Mouse (Mus musculus): ENCODE measurements around the gene Efna5.

DNA sequence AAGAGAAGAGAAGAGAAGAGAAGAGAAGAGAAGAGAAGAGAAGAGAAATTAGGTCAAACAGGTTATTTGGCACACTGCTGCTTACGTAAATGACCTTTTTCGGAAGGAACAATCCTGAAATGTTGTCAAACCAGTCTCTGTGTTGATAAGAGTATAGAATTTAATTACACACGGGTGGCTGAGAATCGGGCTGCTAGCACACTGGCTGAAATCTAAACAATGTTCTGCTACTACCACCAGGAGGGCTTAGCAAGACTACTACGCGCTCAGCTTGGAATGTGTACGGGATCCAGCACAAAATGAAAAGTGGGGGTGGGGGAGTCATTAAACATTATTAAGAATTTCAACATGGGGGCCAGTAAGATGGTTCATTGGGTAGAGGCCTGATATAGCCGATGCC, 190.9 kb downstream of the Efna5 start:
- TF ChIP-seq CTCF (conservative IDR thresholded peaks at IDR 0.05 in 1 of 2, IDR thresholded peaks at IDR 0.05 in 1 of 2; ENCODE audit: low read depth in 2 of 2, low read length in 2 of 2) (no peak), POLR2A (IDR thresholded peaks at IDR 0.05; ENCODE audit: low read depth, low read length) (no peak), ZKSCAN1 (IDR thresholded peaks at IDR 0.05; ENCODE audit: borderline replicate concordance, low read depth, low read length) (no peak), HCFC1 (IDR thresholded peaks at IDR 0.05; ENCODE audit: low read depth, low read length) (no peak), PAX5 (IDR thresholded peaks at IDR 0.05; ENCODE audit: low read length) (no peak), SIN3A (IDR thresholded peaks at IDR 0.05; ENCODE audit: low read length) (no peak), EP300 (IDR thresholded peaks at IDR 0.05; ENCODE audit: low read length) (no peak), BHLHE40 (IDR thresholded peaks at IDR 0.05; ENCODE audit: low read depth, low read length) (no peak)

Measured in CH12.LX (cell line).